ENCODE assay signal across 21 mouse cellular contexts in the genomic region with DNA sequence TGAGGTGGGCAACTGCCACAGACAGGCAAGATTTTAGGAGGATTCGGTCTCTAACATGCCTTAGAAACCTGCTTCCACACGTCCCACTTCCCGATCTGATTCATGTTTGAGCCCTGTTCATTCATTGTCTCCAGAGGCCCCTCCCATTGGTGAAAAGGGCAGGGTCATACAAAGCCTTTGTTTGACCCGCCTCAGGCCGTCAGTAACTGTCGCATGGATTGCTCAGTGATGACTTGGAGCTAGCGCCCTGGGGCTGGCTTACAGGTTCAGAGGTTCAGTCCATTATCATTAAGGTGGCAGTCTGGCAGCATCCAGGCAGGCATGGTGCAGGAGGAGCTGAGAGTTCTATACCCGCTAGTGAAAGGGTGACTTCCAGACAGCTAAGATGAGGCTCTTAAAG. TPM values are rescaled to one million over a fixed set of nuclear protein-coding genes. Genes with fewer than 3 reads are reported as not detected.
DNase-seq lines count a peak whose midpoint lies in the region; ATAC-seq and TF ChIP-seq lines count a peak whose summit lies in the region.
"Had no signal": no experiment of that assay in that cellular context is flagged by ENCODE, and none has a peak within 500 bp of the region (broad histone marks: within the 10 kb centered on the region; RNA-seq: fewer than 3 reads in every experiment).

No protein-coding gene starts in this region.

- ATAC-seq in forebrain, embryonic 11.5 days (replicated peaks; ENCODE audit: low FRiP score), result no peak
- no peak for ATAC-seq in forebrain, embryonic 14.5 days
- ATAC-seq in megakaryocyte-erythroid progenitor cell, adult 5-6 weeks (replicated peaks; ENCODE audit: low FRiP score, low TSS enrichment, poor library complexity, severe bottlenecking), result no peak
- ATAC-seq: forebrain, embryonic 13.5 days; hindbrain, embryonic 16.5 days; inflammation-experienced regulatory T-cells, adult 6 months had no signal

- no peaks in the 10 kb centered on the region for H3K9me3 ChIP-seq in forebrain, embryonic 11.5 days (ENCODE audit: control insufficient read depth, low read length)
- no peaks in the 10 kb centered on the region for H3K9me3 ChIP-seq in forebrain, embryonic 14.5 days (replicated peaks; ENCODE audit: control insufficient read depth, low read length)
- H3K9me3 ChIP-seq in E14TG2a.4 (ENCODE audit: low read length), result peaks cover 7% of the 10 kb centered on the region; the same call in 1 of the 2 replicates
- H3K9me3 ChIP-seq in ES-E14 (ENCODE audit: control insufficient read depth, insufficient read depth, low read depth, low read length), result no peaks in the 10 kb centered on the region
- H3K9me3 ChIP-seq: embryonic facial prominence, embryonic 13.5 days; forebrain, embryonic 13.5 days; heart, embryonic 10.5 days had no signal

- DNase-seq in forebrain, embryonic 11.5 days (ENCODE audit: low spot score), result peak; percentile 32
- no peak for DNase-seq in forebrain, embryonic 14.5 days (ENCODE audit: low spot score)
- DNase-seq in ES-E14 (ENCODE audit: low read depth, low spot score), result peak; percentile 56
- DNase-seq in retina, postnatal 1 day, result peak; percentile 39
- DNase-seq in cerebellum, postnatal 4 days (ENCODE audit: low spot score in 2 of 2), result no peak
- DNase-seq: adrenal gland, adult 2 months; adrenal gland, postnatal 25 days; cerebellum, adult 18-20 months; cerebellum, postnatal 10 days; gastrocnemius, adult 2 months; gastrocnemius, postnatal 25 days; heart, postnatal 10 days; heart, postnatal 4 days; kidney, adult 11 months had no signal

- H3K9ac ChIP-seq in forebrain, embryonic 11.5 days (ENCODE audit: low read length), result no peak overlapping the region
- no peak overlapping the region for H3K9ac ChIP-seq in forebrain, embryonic 14.5 days (ENCODE audit: low read length)
- H3K9ac ChIP-seq in ES-E14 (ENCODE audit: insufficient read depth, low read depth, low read length, poor library complexity, severe bottlenecking), result no peak overlapping the region
- H3K9ac ChIP-seq: embryonic facial prominence, embryonic 13.5 days; forebrain, embryonic 13.5 days had no signal

- no peaks in the 10 kb centered on the region for H3K27me3 ChIP-seq in forebrain, embryonic 11.5 days (ENCODE audit: control insufficient read depth, insufficient read depth, low read length)
- H3K27me3 ChIP-seq in forebrain, embryonic 14.5 days (replicated peaks; ENCODE audit: control insufficient read depth, insufficient read depth, low read length), result no peaks in the 10 kb centered on the region
- no peaks in the 10 kb centered on the region for H3K27me3 ChIP-seq in E14TG2a.4 (ENCODE audit: insufficient read depth, low read length)
- H3K27me3 ChIP-seq: embryonic facial prominence, embryonic 13.5 days; forebrain, embryonic 13.5 days had no signal

- no peaks in the 10 kb centered on the region for H3K4me1 ChIP-seq in forebrain, embryonic 11.5 days (replicated peaks; ENCODE audit: control insufficient read depth, insufficient read depth, low read length)
- H3K4me1 ChIP-seq in forebrain, embryonic 14.5 days (ENCODE audit: control insufficient read depth, insufficient read depth, low read length), result no peaks in the 10 kb centered on the region
- peaks cover 19% of the 10 kb centered on the region for H3K4me1 ChIP-seq in E14TG2a.4 (replicated peaks; ENCODE audit: low read depth, low read length)
- H3K4me1 ChIP-seq in ES-E14 (ENCODE audit: control insufficient read depth in 2 of 2, insufficient read depth in 2 of 2, low read length in 2 of 2, poor library complexity in 1 of 2), result peaks cover 0 to 3% of the 10 kb centered on the region in 2 experiments; a peak in 1 of 4 replicates
- H3K4me1 ChIP-seq: embryonic facial prominence, embryonic 13.5 days; forebrain, embryonic 13.5 days; heart, embryonic 10.5 days had no signal

- H3K36me3 ChIP-seq in forebrain, embryonic 11.5 days (ENCODE audit: control insufficient read depth, insufficient read depth, low read length), result no peaks in the 10 kb centered on the region
- H3K36me3 ChIP-seq in forebrain, embryonic 14.5 days (ENCODE audit: control insufficient read depth, insufficient read depth, low read length), result no peaks in the 10 kb centered on the region
- H3K36me3 ChIP-seq in E14TG2a.4 (ENCODE audit: insufficient read depth, low read length) (no peaks in the 10 kb centered on the region), ES-E14 (ENCODE audit: control insufficient read depth, insufficient read depth, low read length, poor library complexity, severe bottlenecking) (no peaks in the 10 kb centered on the region)
- H3K36me3 ChIP-seq: embryonic facial prominence, embryonic 13.5 days; heart, embryonic 10.5 days had no signal

- no peak overlapping the region for H3K4me2 ChIP-seq in forebrain, embryonic 11.5 days (ENCODE audit: low read depth, low read length, severe bottlenecking)
- no peak overlapping the region for H3K4me2 ChIP-seq in forebrain, embryonic 14.5 days (ENCODE audit: low read length)
- H3K4me2 ChIP-seq: embryonic facial prominence, embryonic 13.5 days; forebrain, embryonic 13.5 days had no signal

- WGBS in forebrain, embryonic 11.5 days, result 62% methylated on average over 8 of the region's 8 CpGs
- 64% methylated on average over 8 of the region's 8 CpGs for WGBS in forebrain, embryonic 14.5 days

- no peak for TF ChIP-seq CTCF in E14TG2a.4 (conservative IDR thresholded peaks at IDR 0.05; ENCODE audit: low read length)

- H3K27ac ChIP-seq in forebrain, embryonic 11.5 days (ENCODE audit: low read depth, low read length), result no peak overlapping the region
- no peak overlapping the region for H3K27ac ChIP-seq in forebrain, embryonic 14.5 days (ENCODE audit: low read depth, low read length)
- no peak overlapping the region for H3K27ac ChIP-seq in ES-E14 (ENCODE audit: insufficient read depth, low read depth, low read length, poor library complexity, severe bottlenecking)
- H3K27ac ChIP-seq: embryonic facial prominence, embryonic 13.5 days; forebrain, embryonic 13.5 days; gastrocnemius, adult 2 months; heart, embryonic 10.5 days had no signal

- in situ Hi-C loops in ES-E14 (cut with MboI; ENCODE audit: low sequenced_read_pairs in 2 of 2, unreplicated experiment in 2 of 2), result no loop called here

- no peak overlapping the region for H3K4me3 ChIP-seq in forebrain, embryonic 11.5 days (ENCODE audit: low read depth, low read length)
- no peak overlapping the region for H3K4me3 ChIP-seq in forebrain, embryonic 14.5 days (ENCODE audit: low read depth, low read length)
- 0 out of 2 replicates have a peak overlapping the region, but pooled peaks have one; percentile 13 for H3K4me3 ChIP-seq in E14TG2a.4 (replicated peaks; ENCODE audit: low read length)
- H3K4me3 ChIP-seq in ES-E14 (ENCODE audit: insufficient read depth in 1 of 2, low read depth in 1 of 2, low read length in 2 of 2, poor library complexity in 1 of 2, severe bottlenecking in 1 of 2), result no peak overlapping the region
- H3K4me3 ChIP-seq: embryonic facial prominence, embryonic 13.5 days; forebrain, embryonic 13.5 days; gastrocnemius, adult 2 months; heart, embryonic 10.5 days had no signal

TF ChIP-seq in ES-E14, 5 proteins besides CTCF, POLR2A, EP300 and RAD21:
- TF ChIP-seq CHD2 (IDR thresholded peaks at IDR 0.05; ENCODE audit: low read depth, low read length) (no peak), HCFC1 (IDR thresholded peaks at IDR 0.05; ENCODE audit: borderline replicate concordance, insufficient read depth, low read length) (no peak), ZC3H11A (IDR thresholded peaks at IDR 0.05; ENCODE audit: borderline replicate concordance, low read depth, low read length) (no peak), ZNF384 (IDR thresholded peaks at IDR 0.05; ENCODE audit: low read depth, low read length) (no peak), MAFK (IDR thresholded peaks at IDR 0.05; ENCODE audit: insufficient read depth, low read depth, low read length) (no peak)
TF ChIP-seq in ES-E14: peak in this region for 0.

RNA-seq across cellular contexts. Expression of a gene that starts 33.9 kb away (rescaled TPM):
- polyA plus RNA-seq in forebrain, embryonic 11.5 days (2014; fragmentation: Nextera tagmentation; extraction: Ambion mirVana), result 72.9 and 76.9 TPM in 2 replicates
- 55.6 and 56.9 TPM in 2 replicates for polyA plus RNA-seq in forebrain, embryonic 14.5 days (2014; fragmentation: Nextera tagmentation; extraction: Ambion mirVana)
- 41.5 and 83.4 TPM in 2 replicates for total RNA-seq in ES-E14 (2012; rRNA removed)
- 14.0 and 14.8 TPM in 2 replicates for total RNA-seq in megakaryocyte-erythroid progenitor cell, adult 5-6 weeks (2014; fragmentation: Nextera tagmentation)
- 10.2 and 16.6 TPM in 2 replicates for total RNA-seq in megakaryocyte-erythroid progenitor cell, adult 5-6 weeks (2017)

RNA-seq across cellular contexts. Expression of a gene that starts 46.8 kb away (rescaled TPM):
- polyA plus RNA-seq in forebrain, embryonic 11.5 days (2014; fragmentation: Nextera tagmentation; extraction: Ambion mirVana), result 4.2 and 4.7 TPM in 2 replicates
- 8.5 and 12.6 TPM in 2 replicates for polyA plus RNA-seq in forebrain, embryonic 14.5 days (2014; fragmentation: Nextera tagmentation; extraction: Ambion mirVana)
- total RNA-seq in ES-E14 (2012; rRNA removed), result 8.3 and 12.9 TPM in 2 replicates
- total RNA-seq in megakaryocyte-erythroid progenitor cell, adult 5-6 weeks (2014; fragmentation: Nextera tagmentation), result 4.4 and 17.7 TPM in 2 replicates
- total RNA-seq in megakaryocyte-erythroid progenitor cell, adult 5-6 weeks (2017), result 4.0 and 6.6 TPM in 2 replicates

Comparison
In these comparisons a context has a peak if more than half of its experiments do, and no peak if none do; other contexts are left out.
1. DNase-seq: peak in forebrain, embryonic 11.5 days (single experiment), ES-E14 (single experiment) and retina, postnatal 1 day (single experiment); none in forebrain, embryonic 14.5 days (single experiment) and cerebellum, postnatal 4 days (0 of 2).